Mouse (Mus musculus) embryonic facial prominence, embryonic 12.5 days (tissue): ENCODE results near the gene Anln. TPM values are rescaled to one million over a fixed set of nuclear protein-coding genes. Genes with fewer than 3 reads are reported as not detected.

Experiments
- ATAC-seq: fragments of 200-750 bp; cut with Nextera tagmentation; 2 replicates; pipeline ENCODE4 v1.8.0; 2017; ENCODE audit not compliant: insufficient number of reproducible peaks, insufficient read depth, low FRiP score, low TSS enrichment
- H3K27ac ChIP-seq: fragments of 300-500 bp; sonication (generic); 2 replicates; pipeline ENCODE4 v1.5.1; 2016; ENCODE audit warnings: mild to moderate bottlenecking
- H3K27me3 ChIP-seq: fragments of 300-500 bp; sonication (generic); 2 replicates; pipeline ENCODE4 v1.6.1; 2016; ENCODE audit warnings: mild to moderate bottlenecking, moderate library complexity
- H3K36me3 ChIP-seq: fragments of 300-500 bp; sonication (generic); 2 replicates; pipeline ENCODE4 v1.6.1; 2016; ENCODE audit warnings: mild to moderate bottlenecking
- H3K4me1 ChIP-seq: fragments of 300-500 bp; sonication (generic); 2 replicates; pipeline ENCODE4 v1.6.1; 2016
- H3K4me2 ChIP-seq: fragments of 300-500 bp; sonication (generic); replicated peaks from 2 replicates; pipeline ENCODE4 v1.6.1; 2016; ENCODE audit warnings: mild to moderate bottlenecking, moderate library complexity
- H3K4me3 ChIP-seq: fragments of 300-500 bp; sonication (generic); 2 replicates; pipeline ENCODE4 v1.5.1; 2016; ENCODE audit warnings: mild to moderate bottlenecking
- H3K9ac ChIP-seq: fragments of 300-500 bp; sonication (generic); 2 replicates; pipeline ENCODE4 v1.6.1; 2016; ENCODE audit warnings: mild to moderate bottlenecking, moderate library complexity
- H3K9me3 ChIP-seq: fragments of 300-500 bp; sonication (generic); 2 replicates; pipeline ENCODE4 v1.6.1; 2016; ENCODE audit warnings: mild to moderate bottlenecking, moderate library complexity
- WGBS: fragments of 180-500 bp; shearing (Covaris S2); methylation state at CpG from one replicate; pipeline ENCODE4 v1.1.7; 2016; 5-methylcytosine and 5-hydroxymethylcytosine counted together
- polyA plus RNA-seq: library from polyadenylated mRNA; unstranded; fragments of >200 nt; fragmentation: Nextera tagmentation; extraction: Ambion mirVana; gene quantifications from 2 replicates; pipeline ENCODE4 v1.2.1, GENCODE M21; 2016

Anln gene
- polyA plus RNA-seq, 1 experiment from 2014 or later = 44.8 TPM

GRCm38 (mm10) chr9:22360916-22361315 is 28.1 kb downstream of the Anln start:
- no peak overlapping the region for H3K4me3 ChIP-seq
- no peaks in the 10 kb centered on the region for H3K27me3 ChIP-seq
- H3K27ac ChIP-seq = no peak overlapping the region
- H3K9ac ChIP-seq = no peak overlapping the region
- no peak overlapping the region for H3K4me2 ChIP-seq
- H3K36me3 ChIP-seq = peaks cover 71% of the 10 kb centered on the region
- H3K9me3 ChIP-seq = no peaks in the 10 kb centered on the region
- WGBS = 95% methylated on average over 6 of the region's 6 CpGs
- no peaks in the 10 kb centered on the region for H3K4me1 ChIP-seq
- no peak for ATAC-seq

- peaks cover 62% of the 10 kb centered on the region for H3K36me3 ChIP-seq
- H3K4me2 ChIP-seq = no peak overlapping the region
- WGBS = 81% methylated on average over 3 of the region's 3 CpGs
- no peaks in the 10 kb centered on the region for H3K27me3 ChIP-seq
- H3K9ac ChIP-seq = no peak overlapping the region
- ATAC-seq = no peak
- no peak overlapping the region for H3K4me3 ChIP-seq
- no peak overlapping the region for H3K27ac ChIP-seq
- no peaks in the 10 kb centered on the region for H3K9me3 ChIP-seq
- no peaks in the 10 kb centered on the region for H3K4me1 ChIP-seq
Measured at GRCm38 (mm10) chr9:22355919-22356318, 33.1 kb downstream of the Anln start.

GRCm38 (mm10) chr9:22353901-22354300 is 35.1 kb downstream of the Anln start:
- WGBS = 72% methylated on average over 5 of the region's 5 CpGs
- H3K9me3 ChIP-seq = no peaks in the 10 kb centered on the region
- H3K4me2 ChIP-seq = no peak overlapping the region
- H3K36me3 ChIP-seq = peaks cover 50% of the 10 kb centered on the region
- H3K9ac ChIP-seq = no peak overlapping the region
- H3K27ac ChIP-seq = no peak overlapping the region
- ATAC-seq = no peak
- no peaks in the 10 kb centered on the region for H3K4me1 ChIP-seq
- H3K27me3 ChIP-seq = no peaks in the 10 kb centered on the region
- H3K4me3 ChIP-seq = no peak overlapping the region

- H3K27me3 ChIP-seq = no peaks in the 10 kb centered on the region
- no peak overlapping the region for H3K27ac ChIP-seq
- peaks cover 46% of the 10 kb centered on the region for H3K36me3 ChIP-seq
- no peaks in the 10 kb centered on the region for H3K4me1 ChIP-seq
- H3K9ac ChIP-seq = no peak overlapping the region
- no peaks in the 10 kb centered on the region for H3K9me3 ChIP-seq
- ATAC-seq = no peak
- no peak overlapping the region for H3K4me2 ChIP-seq
- 90% methylated on average over 5 of the region's 5 CpGs for WGBS
- H3K4me3 ChIP-seq = no peak overlapping the region
Measured at GRCm38 (mm10) chr9:22353465-22353864, 35.5 kb downstream of the Anln start.

- H3K4me2 ChIP-seq = no peak overlapping the region
- no peaks in the 10 kb centered on the region for H3K27me3 ChIP-seq
- peaks cover 68% of the 10 kb centered on the region for H3K36me3 ChIP-seq
- H3K9ac ChIP-seq = no peak overlapping the region
- H3K27ac ChIP-seq = no peak overlapping the region
- no peaks in the 10 kb centered on the region for H3K9me3 ChIP-seq
- 83% methylated on average over 1 of the region's 1 CpGs for WGBS
- ATAC-seq = no peak
- no peaks in the 10 kb centered on the region for H3K4me1 ChIP-seq
- H3K4me3 ChIP-seq = no peak overlapping the region
Measured at GRCm38 (mm10) chr9:22340331-22340730, 48.7 kb downstream of the Anln start.

- H3K27me3 ChIP-seq = no peaks in the 10 kb centered on the region
- H3K4me1 ChIP-seq = no peaks in the 10 kb centered on the region
- H3K9ac ChIP-seq = no peak overlapping the region
- no peak for ATAC-seq
- no peak overlapping the region for H3K4me2 ChIP-seq
- H3K4me3 ChIP-seq = no peak overlapping the region
- H3K27ac ChIP-seq = no peak overlapping the region
- H3K9me3 ChIP-seq = no peaks in the 10 kb centered on the region
- H3K36me3 ChIP-seq = peaks cover 69% of the 10 kb centered on the region
- 96% methylated on average over 2 of the region's 2 CpGs for WGBS
Measured at GRCm38 (mm10) chr9:22337217-22337616, 51.8 kb downstream of the Anln start.

GRCm38 (mm10) chr9:22327475-22328387 is 61.3 kb downstream of the Anln start:
- peak overlapping the region; percentile 61 for H3K9ac ChIP-seq
- ATAC-seq = peak; percentile 82
- H3K9me3 ChIP-seq = no peaks in the 10 kb centered on the region
- H3K4me2 ChIP-seq = peak overlapping the region; percentile 78
- H3K27me3 ChIP-seq = no peaks in the 10 kb centered on the region
- H3K4me1 ChIP-seq = peaks cover 8% of the 10 kb centered on the region; the same call in 1 of the 2 replicates
- H3K36me3 ChIP-seq = peaks cover 14% of the 10 kb centered on the region
- 1% methylated on average over 32 of the region's 32 CpGs for WGBS
- H3K27ac ChIP-seq = peak overlapping the region; percentile 38
- peak overlapping the region; percentile 47 for H3K4me3 ChIP-seq

- no peaks in the 10 kb centered on the region for H3K9me3 ChIP-seq
- H3K9ac ChIP-seq = peak overlapping the region; percentile 61; the same call in 1 of the 2 replicates
- H3K4me1 ChIP-seq = peaks cover 8% of the 10 kb centered on the region; the same call in 1 of the 2 replicates
- no peaks in the 10 kb centered on the region for H3K27me3 ChIP-seq
- peaks cover 9% of the 10 kb centered on the region for H3K36me3 ChIP-seq
- H3K4me2 ChIP-seq = peak overlapping the region; percentile 78
- peak overlapping the region; percentile 47 for H3K4me3 ChIP-seq
- no peak overlapping the region for H3K27ac ChIP-seq
- WGBS = 11% methylated on average over 9 of the region's 9 CpGs
- ATAC-seq = no peak
Measured at GRCm38 (mm10) chr9:22327099-22327474, 61.9 kb downstream of the Anln start.

- H3K4me3 ChIP-seq = no peak overlapping the region
- H3K4me1 ChIP-seq = peaks cover 8% of the 10 kb centered on the region; the same call in 1 of the 2 replicates
- no peak overlapping the region for H3K9ac ChIP-seq
- no peaks in the 10 kb centered on the region for H3K27me3 ChIP-seq
- H3K27ac ChIP-seq = no peak overlapping the region
- 98% methylated on average over 1 of the region's 1 CpGs for WGBS
- no peak for ATAC-seq
- H3K4me2 ChIP-seq = no peak overlapping the region
- no peaks in the 10 kb centered on the region for H3K36me3 ChIP-seq
- H3K9me3 ChIP-seq = no peaks in the 10 kb centered on the region
Measured at GRCm38 (mm10) chr9:22324579-22324978, 64.4 kb downstream of the Anln start.

GRCm38 (mm10) chr9:22322381-22323211 is 66.4 kb downstream of the Anln start:
- 76% methylated on average over 8 of the region's 8 CpGs for WGBS
- Histone ChIP-seq H3K4me2 (no peak overlapping the region), H3K4me3 (no peak overlapping the region), H3K27me3 (no peaks in the 10 kb centered on the region), H3K36me3 (no peaks in the 10 kb centered on the region), H3K9ac (no peak overlapping the region), H3K4me1 (peaks cover 8% of the 10 kb centered on the region; the same call in 1 of the 2 replicates), H3K9me3 (0 out of 2 replicates have a peak, but pooled peaks cover under 1% of the 10 kb centered on the region), H3K27ac (no peak overlapping the region)
- ATAC-seq = no peak

GRCm38 (mm10) chr9:22319109-22319508 is 69.9 kb downstream of the Anln start:
- H3K9ac ChIP-seq = no peak overlapping the region
- no peaks in the 10 kb centered on the region for H3K36me3 ChIP-seq
- H3K9me3 ChIP-seq = 0 out of 2 replicates have a peak, but pooled peaks cover 5% of the 10 kb centered on the region
- H3K27me3 ChIP-seq = no peaks in the 10 kb centered on the region
- H3K4me1 ChIP-seq = no peaks in the 10 kb centered on the region
- WGBS = 89% methylated on average over 1 of the region's 1 CpGs
- H3K4me3 ChIP-seq = no peak overlapping the region
- no peak overlapping the region for H3K27ac ChIP-seq
- H3K4me2 ChIP-seq = no peak overlapping the region
- ATAC-seq = no peak
